8 mouse cellular contexts compared by ENCODE assay signal in genomic region chr16:4267857-4268666, GRCm38 (mm10). TPM values are rescaled to one million over a fixed set of nuclear protein-coding genes. Genes with fewer than 3 reads are reported as not detected.
A peak's percentile ranks its signal among the peaks of the same experiment; 100 is the strongest.
DNase-seq lines count a peak whose midpoint lies in the region; ATAC-seq and TF ChIP-seq lines count a peak whose summit lies in the region.

No protein-coding gene starts in this region.

- TF ChIP-seq CTCF in Patski (IDR thresholded peaks at IDR 0.05), result peak; percentile 83

- no peak for ATAC-seq in Patski
- peak; percentile 88 for ATAC-seq in hindbrain, embryonic 13.5 days (ENCODE audit: low FRiP score)

- H3K4me2 ChIP-seq in hindbrain, embryonic 13.5 days, result peak overlapping the region; percentile 73

- H3K36me3 ChIP-seq in hindbrain, embryonic 13.5 days, result no peaks in the 10 kb centered on the region

- in situ Hi-C loops in Patski (cut with MboI; ENCODE audit: low pct_unique_long_range_greater_than_20kb), result no loop called here

- peaks cover 15% of the 10 kb centered on the region for H3K4me1 ChIP-seq in hindbrain, embryonic 13.5 days (replicated peaks)

- CTCF ChIA-PET in Patski (lab: Charles Lee), result interaction anchor here (1.1 kb wide), 1 partner anchor 11 kb away, joined by 3 read pairs; no protein-coding TSS in a partner anchor

- DNase-seq in Patski (ENCODE audit: low read depth, low spot score), result no peak
- peak; percentile 88 to 90 for DNase-seq in cerebellum, postnatal 10 days
- peak; percentile 58 to 61 for DNase-seq in frontal cortex, postnatal 36 days (ENCODE audit: low spot score in 2 of 2)
- DNase-seq in layer of hippocampus, postnatal 36 days, result peak; percentile 54 to 64
- DNase-seq in lung, postnatal 4 days, result peak; percentile 90
- peak; percentile 55 for DNase-seq in retina, postnatal 7 days (ENCODE audit: low read depth, low spot score)
- DNase-seq in urinary bladder, adult 2 months (ENCODE audit: low spot score), result peak; percentile 70

- POLR2A ChIA-PET in Patski (lab: Charles Lee), result no interaction called here

- peaks cover 3% of the 10 kb centered on the region for H3K27me3 ChIP-seq in Patski
- H3K27me3 ChIP-seq in hindbrain, embryonic 13.5 days, result peaks cover 7% of the 10 kb centered on the region

- peak overlapping the region; percentile 36 for H3K4me3 ChIP-seq in hindbrain, embryonic 13.5 days

- H3K9ac ChIP-seq in hindbrain, embryonic 13.5 days, result peak overlapping the region; percentile 63

- H3K9me3 ChIP-seq in hindbrain, embryonic 13.5 days, result no peaks in the 10 kb centered on the region

- no peak overlapping the region for H3K27ac ChIP-seq in hindbrain, embryonic 13.5 days

- 8% methylated on average over 40 of the region's 40 CpGs for WGBS in hindbrain, embryonic 13.5 days

RNA-seq across cellular contexts. Expression of gene Crebbp, which starts 54.3 kb away (rescaled TPM):
- polyA plus RNA-seq in Patski (2021), result 14.5 TPM
- polyA plus RNA-seq in hindbrain, embryonic 13.5 days (2015; fragmentation: Nextera tagmentation; extraction: Ambion mirVana), result 41.2 and 41.6 TPM in 2 replicates
- 10 to 100 TPM; 77.3 to 96.4 TPM for total RNA-seq in layer of hippocampus, postnatal 36 days (2021)
- 7.3 and 21.3 TPM in 2 replicates for polyA plus RNA-seq in urinary bladder, adult 2 months (2012; rRNA removed)
